Mouse (Mus musculus): ENCODE results near the gene Irak4.

Gene Irak4

GRCm38 (mm10) chr15:94558895-94559656 is 15.6 kb downstream of the Irak4 start:
- DNase-seq (ENCODE audit: low read depth, low spot score): no peak

GRCm38 (mm10) chr15:94564909-94565308 is 21.5 kb downstream of the Irak4 start:
- no peak for DNase-seq (ENCODE audit: low read depth, low spot score)

GRCm38 (mm10) chr15:94565854-94566253 is 22.4 kb downstream of the Irak4 start:
- DNase-seq (ENCODE audit: low read depth, low spot score): no peak

- DNase-seq (ENCODE audit: low read depth, low spot score): no peak
Measured at GRCm38 (mm10) chr15:94568496-94569182, 25.2 kb downstream of the Irak4 start.

- DNase-seq (ENCODE audit: low read depth, low spot score): no peak
Measured at GRCm38 (mm10) chr15:94571501-94571900, 28.1 kb downstream of the Irak4 start.

- DNase-seq (ENCODE audit: low read depth, low spot score): no peak
Measured at GRCm38 (mm10) chr15:94572746-94573145, 29.3 kb downstream of the Irak4 start.

- DNase-seq (ENCODE audit: low read depth, low spot score): no peak
Measured at GRCm38 (mm10) chr15:94574566-94575268, 31.3 kb downstream of the Irak4 start.

GRCm38 (mm10) chr15:94582000-94582593 is 38.7 kb downstream of the Irak4 start:
- DNase-seq (ENCODE audit: low read depth, low spot score): peak; percentile 12

GRCm38 (mm10) chr15:94583153-94583552 is 39.7 kb downstream of the Irak4 start:
- no peak for DNase-seq (ENCODE audit: low read depth, low spot score)

- DNase-seq (ENCODE audit: low read depth, low spot score): no peak
Measured at GRCm38 (mm10) chr15:94584738-94585137, 41.3 kb downstream of the Irak4 start.

GRCm38 (mm10) chr15:94587826-94588715 is 44.6 kb downstream of the Irak4 start:
- no peak for DNase-seq (ENCODE audit: low read depth, low spot score)

- DNase-seq (ENCODE audit: low read depth, low spot score): peak; percentile 95
Measured at GRCm38 (mm10) chr15:94589219-94590075, 46.0 kb downstream of the Irak4 start, which contains the start of gene Twf1. Gene Twf1 (minus strand): TSS chr15:94589889.

- no peak for DNase-seq (ENCODE audit: low read depth, low spot score)
Measured at GRCm38 (mm10) chr15:94590083-94590482, 46.6 kb downstream of the Irak4 start.

GRCm38 (mm10) chr15:94591356-94591755 is 47.9 kb downstream of the Irak4 start:
- DNase-seq (ENCODE audit: low read depth, low spot score): no peak

- no peak for DNase-seq (ENCODE audit: low read depth, low spot score)
Measured at GRCm38 (mm10) chr15:94593586-94593985, 50.1 kb downstream of the Irak4 start.

- no peak for DNase-seq (ENCODE audit: low read depth, low spot score)
Measured at GRCm38 (mm10) chr15:94600145-94600707, 56.8 kb downstream of the Irak4 start.

- DNase-seq (ENCODE audit: low read depth, low spot score): peak; percentile 30
Measured at GRCm38 (mm10) chr15:94601339-94601738, 57.9 kb downstream of the Irak4 start.

GRCm38 (mm10) chr15:94602441-94602840 is 59.0 kb downstream of the Irak4 start:
- DNase-seq (ENCODE audit: low read depth, low spot score): no peak

GRCm38 (mm10) chr15:94607768-94608167 is 64.3 kb downstream of the Irak4 start:
- DNase-seq (ENCODE audit: low read depth, low spot score): no peak

- no peak for DNase-seq (ENCODE audit: low read depth, low spot score)
Measured at GRCm38 (mm10) chr15:94616036-94616435, 72.6 kb downstream of the Irak4 start.

Measured in mesoderm, embryonic 11.5 days (tissue).